Mouse (Mus musculus): ENCODE measurements around the gene Gm42715.

Gm42715 gene

DNA sequence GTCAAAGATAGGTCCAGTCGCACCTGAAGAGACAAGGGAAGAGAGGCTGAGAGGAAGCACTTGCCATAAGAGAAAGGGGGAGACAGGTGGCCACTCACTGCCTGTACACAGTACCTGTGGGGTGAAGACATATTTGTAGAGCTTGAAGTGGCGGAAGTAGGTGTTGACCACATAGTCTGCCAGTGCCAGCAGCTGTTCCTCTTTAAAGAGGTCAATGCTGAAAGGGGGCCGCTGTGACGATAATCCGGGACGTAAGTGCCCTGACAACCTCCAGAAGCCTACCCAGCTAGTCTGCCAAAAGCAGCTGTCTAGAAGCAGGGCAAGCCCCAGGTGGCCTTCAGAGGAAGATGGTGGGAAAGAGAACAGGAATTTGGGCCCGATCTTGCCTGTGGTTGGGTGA, 65.6 kb downstream of the Gm42715 start:
- DNase-seq (ENCODE audit: low spot score): no peak

DNA sequence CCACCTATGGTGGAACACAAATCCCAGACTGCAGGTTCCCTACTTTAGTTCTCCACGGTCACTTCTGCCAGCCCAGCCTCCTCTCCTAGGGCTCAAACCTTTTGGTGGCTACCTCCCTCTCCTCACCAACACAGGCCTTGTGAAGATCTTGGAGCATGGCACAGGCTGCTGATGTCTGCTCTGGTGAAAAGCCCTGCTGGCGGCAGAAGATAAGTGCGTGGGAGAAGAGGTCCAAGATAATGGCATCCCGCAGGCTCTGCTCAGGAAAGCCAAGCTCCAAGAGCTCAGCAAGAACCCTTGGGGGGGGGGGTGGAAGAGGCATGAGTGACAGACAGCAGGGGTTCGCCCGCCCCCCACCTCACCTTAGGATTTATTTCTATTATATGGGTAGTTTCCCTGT, 66.8 kb downstream of the Gm42715 start:
- no peak for DNase-seq (ENCODE audit: low spot score)

DNA sequence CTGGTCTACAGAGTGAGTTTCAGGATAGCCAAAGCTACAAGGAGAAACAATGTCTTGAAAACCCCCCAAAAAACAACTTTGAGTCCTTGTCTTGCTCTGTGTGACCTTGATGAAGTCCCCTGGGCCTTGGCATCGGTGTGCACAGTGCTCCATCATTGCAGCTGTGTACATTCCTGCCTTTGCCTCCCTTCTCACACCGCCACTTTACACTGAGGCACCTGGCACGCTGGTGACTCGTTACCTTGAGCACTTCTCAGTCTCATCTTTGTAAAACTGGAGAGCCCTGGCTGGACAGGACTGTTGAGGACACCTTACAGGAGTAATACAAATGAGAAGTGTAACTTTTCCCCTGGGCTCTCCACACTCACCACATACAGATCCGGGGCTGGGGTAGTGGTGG, 67.8 kb downstream of the Gm42715 start:
- DNase-seq (ENCODE audit: low spot score): no peak

GRCm38 (mm10) chr7:127588011-127588871, 68.9 kb downstream of the Gm42715 start, which contains the start of the genes Ccdc189 and Rnf40:
Ccdc189 (minus strand) TSS chr7:127588595.
Rnf40 (plus strand) TSS chr7:127588767.
- DNase-seq (ENCODE audit: low spot score): peak; percentile 99

- no peak for DNase-seq (ENCODE audit: low spot score)
These were observed 69.5 kb downstream of the Gm42715 start for GRCm38 (mm10) chr7:127588901-127589300.

GRCm38 (mm10) chr7:127589637-127590036, 70.3 kb downstream of the Gm42715 start:
- no peak for DNase-seq (ENCODE audit: low spot score)

DNA sequence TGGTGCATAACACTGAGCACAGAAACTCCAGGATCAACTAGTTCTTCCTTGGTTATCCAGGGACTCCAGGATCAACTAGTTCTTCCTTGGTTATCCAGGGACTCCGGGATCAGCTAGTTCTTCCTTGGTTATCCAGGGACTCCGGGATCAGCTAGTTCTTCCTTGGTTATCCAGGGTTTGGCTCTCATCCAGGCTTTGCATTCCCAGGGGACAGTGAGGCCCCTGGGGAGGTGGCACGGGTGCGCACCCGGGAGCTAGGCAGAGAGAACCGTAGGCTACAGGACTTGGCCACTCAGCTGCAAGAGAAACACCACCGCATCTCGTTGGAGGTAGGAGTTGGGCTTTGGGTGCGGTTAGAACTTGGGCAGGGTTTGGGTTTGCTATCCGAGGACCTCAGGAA, 71.7 kb downstream of the Gm42715 start:
- DNase-seq (ENCODE audit: low spot score): no peak

DNA sequence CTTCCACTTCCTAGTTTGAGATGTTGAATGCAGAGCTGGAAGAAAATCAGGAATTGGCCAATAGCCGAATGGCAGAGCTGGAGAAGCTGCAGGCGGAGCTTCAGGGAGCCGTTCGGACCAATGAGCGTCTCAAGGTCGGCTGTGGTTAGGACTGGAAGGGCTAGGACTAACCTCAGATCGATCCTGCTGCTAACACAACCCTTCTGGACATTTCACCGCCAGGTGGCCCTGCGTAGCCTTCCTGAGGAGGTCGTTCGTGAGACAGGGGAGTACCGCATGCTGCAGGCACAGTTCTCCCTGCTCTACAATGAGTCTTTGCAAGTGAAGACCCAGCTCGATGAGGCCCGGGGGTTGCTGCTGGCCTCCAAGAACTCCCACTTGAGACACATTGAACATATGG, 73.2 kb downstream of the Gm42715 start:
- no peak for DNase-seq (ENCODE audit: low spot score)

- no peak for DNase-seq (ENCODE audit: low spot score)
These were observed 77.4 kb downstream of the Gm42715 start for GRCm38 (mm10) chr7:127596747-127597146.

DNA sequence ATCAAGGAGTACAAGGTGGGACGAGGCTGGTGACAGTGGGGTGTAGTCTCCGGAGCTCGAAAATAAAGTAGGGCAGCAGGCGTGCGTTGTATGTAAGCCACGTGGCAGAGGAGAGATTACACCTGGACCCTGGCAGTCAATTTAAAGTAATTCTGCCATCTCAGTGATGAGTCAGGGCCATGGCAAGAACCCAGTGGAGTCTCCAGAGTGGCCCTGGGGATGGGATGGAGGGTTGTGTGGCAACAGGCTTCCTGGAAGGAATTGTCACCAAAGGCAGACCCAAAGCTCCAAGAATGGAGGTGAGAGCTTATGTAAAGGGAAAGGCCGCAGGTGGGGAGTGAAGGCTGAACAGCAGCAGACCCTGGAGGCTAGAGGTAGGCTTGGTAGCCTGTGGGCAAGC, 81.2 kb downstream of the Gm42715 start:
- DNase-seq (ENCODE audit: low spot score): no peak

- no peak for DNase-seq (ENCODE audit: low spot score)
These were observed 82.4 kb downstream of the Gm42715 start for GRCm38 (mm10) chr7:127601735-127602134.

- no peak for DNase-seq (ENCODE audit: low spot score)
These were observed 83.5 kb downstream of the Gm42715 start for GRCm38 (mm10) chr7:127602903-127603302.

DNA sequence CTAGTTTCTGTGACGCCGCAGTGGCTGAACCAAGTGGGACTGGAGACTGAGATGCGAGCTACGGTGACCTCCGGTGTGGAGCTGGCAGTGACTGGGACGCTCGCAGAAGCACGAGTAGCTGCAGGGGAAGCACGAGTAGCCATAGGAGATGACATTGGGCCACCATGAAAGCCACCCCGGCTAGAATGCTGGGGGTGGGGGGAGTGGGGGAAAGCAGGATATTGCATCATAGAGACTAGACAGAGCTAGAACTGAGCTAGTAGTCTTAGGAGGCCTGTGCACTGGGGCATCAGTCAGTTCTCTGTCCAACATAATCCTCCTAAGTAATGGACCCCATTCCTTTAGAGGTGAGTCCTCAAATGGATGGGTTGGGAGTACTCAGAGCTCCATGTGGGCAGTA, 84.9 kb downstream of the Gm42715 start:
- no peak for DNase-seq (ENCODE audit: low spot score)

DNA sequence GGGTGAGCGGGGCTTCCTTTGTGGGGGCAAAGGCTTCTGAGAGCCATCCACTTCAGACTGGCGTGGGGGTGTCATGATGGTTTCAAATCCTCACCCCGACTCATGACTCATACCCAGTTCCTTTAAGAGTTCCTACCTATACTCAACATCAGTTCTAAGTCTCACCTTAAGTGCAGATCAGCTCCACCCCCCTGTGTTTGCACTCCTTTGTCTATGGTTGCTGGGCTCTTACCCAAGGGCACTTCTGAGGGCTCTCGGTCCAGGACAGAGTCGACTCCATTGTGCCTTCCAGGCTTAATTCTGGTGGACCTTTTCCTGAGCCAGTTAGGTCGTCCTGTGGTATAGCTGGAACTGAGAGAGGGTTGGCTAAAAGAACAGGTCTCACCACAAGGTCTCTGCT, 87.8 kb downstream of the Gm42715 start:
- no peak for DNase-seq (ENCODE audit: low spot score)

DNA sequence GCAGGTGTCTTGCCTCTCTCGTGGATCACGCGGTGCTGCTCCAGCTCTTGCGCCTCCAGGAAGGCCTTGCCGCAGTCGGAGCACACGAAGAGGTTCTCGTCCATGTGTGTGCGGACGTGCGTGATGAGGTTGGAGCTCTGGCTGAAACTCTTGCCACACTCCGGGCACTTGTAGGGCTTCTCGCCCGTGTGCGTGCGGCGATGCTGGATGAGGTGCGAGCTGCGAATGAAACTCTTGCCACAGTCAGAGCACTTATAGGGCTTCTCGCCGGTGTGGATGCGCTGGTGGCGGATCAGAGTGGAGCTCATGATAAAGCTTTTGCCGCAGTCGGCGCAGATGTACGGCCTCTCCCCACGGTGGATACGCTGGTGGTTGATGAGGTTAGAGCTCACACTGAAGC, 91.6 kb downstream of the Gm42715 start:
- DNase-seq (ENCODE audit: low spot score): no peak

- no peak for DNase-seq (ENCODE audit: low spot score)
These were observed 92.2 kb downstream of the Gm42715 start for GRCm38 (mm10) chr7:127611561-127611960.

DNA sequence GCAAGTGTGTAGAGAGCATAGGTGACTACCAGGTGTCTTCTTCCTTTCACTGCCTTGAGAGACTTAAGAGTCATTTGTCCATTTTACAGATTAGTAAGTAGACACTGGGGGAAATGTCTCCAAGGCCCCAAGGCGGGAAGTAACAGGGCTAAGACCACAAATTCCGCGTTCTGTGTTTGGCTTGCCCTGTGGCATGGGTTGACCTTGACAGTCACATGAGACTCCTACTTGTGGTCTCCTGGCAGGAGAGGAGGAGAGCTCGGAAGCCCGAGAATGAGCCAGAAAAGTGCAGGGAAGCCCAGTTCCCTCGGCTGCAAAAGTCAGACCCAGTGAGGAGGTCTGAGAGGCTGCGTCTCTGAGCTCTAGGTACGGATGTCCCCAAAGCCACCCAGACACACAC, 94.1 kb downstream of the Gm42715 start:
- DNase-seq (ENCODE audit: low spot score): no peak

DNA sequence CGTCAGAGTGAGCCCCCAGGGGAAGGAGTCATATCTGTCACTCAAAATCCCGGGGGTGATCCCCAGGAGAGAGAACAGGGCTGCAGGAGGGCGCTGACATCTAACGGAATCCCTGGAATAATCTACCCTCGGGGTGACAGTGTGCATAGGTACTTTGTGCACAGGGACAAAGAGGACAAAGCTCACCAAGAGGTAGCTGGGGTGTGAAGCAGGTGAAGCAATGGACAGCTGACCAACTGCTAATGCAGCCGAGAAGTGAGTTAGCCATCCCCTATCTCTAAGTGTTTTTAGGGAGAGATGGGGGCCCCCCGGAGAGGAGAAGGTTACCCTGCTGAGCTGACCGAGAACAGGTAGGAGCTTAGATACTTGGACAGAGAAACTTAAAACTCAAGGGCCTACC, 94.7 kb downstream of the Gm42715 start:
- no peak for DNase-seq (ENCODE audit: low spot score)

DNA sequence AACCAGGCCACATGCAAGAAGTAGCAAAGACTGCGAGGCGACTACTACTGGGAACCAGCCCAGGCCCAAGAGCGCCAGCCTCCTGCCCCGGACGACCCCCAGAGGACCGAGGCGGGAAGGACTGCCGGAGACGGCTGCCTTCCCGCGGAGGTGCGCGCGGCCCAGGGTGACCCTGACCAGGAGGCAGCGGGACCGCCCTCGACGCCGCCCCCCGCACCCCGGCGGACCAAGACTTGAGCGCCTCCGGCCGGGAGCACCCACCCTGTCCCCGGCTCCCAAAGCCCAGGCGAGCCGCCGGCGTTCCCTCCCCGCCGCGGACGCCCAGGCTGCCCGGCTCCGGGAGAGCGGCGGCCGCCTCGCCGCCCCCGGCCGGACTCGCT, 95.1 kb downstream of the Gm42715 start:
- peak; percentile 63 for DNase-seq (ENCODE audit: low spot score)

DNA sequence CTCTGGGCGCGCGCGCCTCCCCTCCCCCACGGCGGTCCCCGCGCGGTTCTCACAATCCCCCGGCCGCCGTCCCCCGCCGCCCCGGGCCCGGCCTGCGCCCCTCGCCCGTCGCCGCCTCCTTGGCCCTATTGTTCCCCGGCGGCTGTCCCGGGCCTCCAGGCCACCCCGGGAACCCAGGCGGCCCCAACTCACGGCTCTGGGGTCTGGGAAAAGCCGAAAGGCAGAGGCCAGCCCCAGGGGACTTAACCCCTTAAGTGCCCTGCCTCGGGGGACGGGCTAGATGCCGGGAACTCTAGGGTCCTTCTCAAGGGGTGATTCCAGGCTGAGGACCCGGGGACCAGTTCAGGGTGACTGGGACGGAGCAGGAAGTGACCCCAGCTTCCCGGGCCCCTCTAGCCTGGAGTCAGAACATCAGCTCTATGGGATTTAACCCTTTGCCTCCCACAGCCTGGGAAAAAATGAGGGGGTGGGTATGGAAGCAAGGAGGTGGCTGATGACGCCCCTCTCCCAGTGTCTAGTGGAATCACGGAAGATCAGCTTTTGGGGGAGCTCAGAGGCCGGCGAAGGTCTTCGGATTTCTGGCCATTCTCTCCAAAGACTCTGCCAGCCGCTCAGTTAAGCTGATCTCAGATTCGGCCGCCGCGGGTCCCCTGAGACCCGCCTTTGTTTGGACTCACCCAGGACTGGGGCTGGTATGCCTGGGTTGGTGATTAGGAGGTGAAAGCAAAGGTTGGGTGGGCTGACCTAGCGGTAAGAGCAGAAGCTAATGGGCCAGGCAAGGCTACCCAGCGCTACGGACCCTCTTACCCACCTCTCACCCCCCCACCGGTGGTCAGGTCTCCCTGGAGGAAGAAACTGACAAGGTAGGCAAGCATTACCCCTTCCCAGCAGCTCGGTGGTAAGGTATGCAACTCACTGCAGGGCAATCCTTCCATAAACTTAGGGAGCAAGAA, 95.8 kb downstream of the Gm42715 start, which contains the start of gene Zfp629:
Zfp629 (minus strand) TSS at position 907 of the 953 bp plus-strand sequence.
- peak; percentile 95 for DNase-seq (ENCODE audit: low spot score)

- no peak for DNase-seq (ENCODE audit: low spot score)
These were observed 97.0 kb downstream of the Gm42715 start for GRCm38 (mm10) chr7:127616336-127616735.
